Mouse (Mus musculus): Measurements from ENCODE around the gene Cerkl. TPM values are rescaled to one million over a fixed set of nuclear protein-coding genes. Genes with fewer than 3 reads are reported as not detected.

Gene Cerkl
- polyA plus RNA-seq, 1 experiment from 2014 or later: 2.9 TPM

DNA sequence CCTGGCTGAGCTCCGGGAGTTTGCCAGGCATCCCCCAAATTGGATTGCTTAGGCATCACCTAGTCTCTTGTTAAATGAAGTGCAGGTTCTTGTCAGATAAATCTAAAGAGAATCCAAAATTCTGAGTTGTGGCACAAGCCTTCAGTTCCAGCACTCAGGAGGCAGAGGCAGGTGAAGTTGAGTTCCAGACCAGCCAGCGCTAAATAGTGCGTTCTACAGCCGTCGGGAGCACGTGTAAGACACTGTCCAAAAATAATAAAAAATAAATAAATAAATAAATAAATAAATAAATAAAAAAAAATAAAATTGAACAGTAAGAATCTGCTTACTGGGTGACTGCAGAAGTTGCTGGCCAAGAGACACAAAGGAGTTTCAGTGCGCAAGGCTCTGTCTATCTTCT is 27.5 kb downstream of the Cerkl start:
- H3K4me1 ChIP-seq (replicated peaks; ENCODE audit: control insufficient read depth, insufficient read depth, low read length): 0 out of 2 replicates have a peak, but pooled peaks cover 2% of the 10 kb centered on the region
- no peak overlapping the region for H3K27ac ChIP-seq (ENCODE audit: low read depth, low read length)
- H3K9me3 ChIP-seq (ENCODE audit: control insufficient read depth, low read length): no peaks in the 10 kb centered on the region
- H3K27me3 ChIP-seq (ENCODE audit: control insufficient read depth, insufficient read depth, low read length): 0 out of 2 replicates have a peak, but pooled peaks cover 3% of the 10 kb centered on the region
- ATAC-seq (ENCODE audit: low FRiP score) (peak; percentile 44; the same call in 1 of the 2 replicates), DNase-seq (ENCODE audit: low spot score) (no peak)
- H3K4me2 ChIP-seq (replicated peaks; ENCODE audit: low read depth, low read length): peak overlapping the region; percentile 82
- WGBS: 12% methylated on average over 7 of the region's 7 CpGs
- no peaks in the 10 kb centered on the region for H3K36me3 ChIP-seq (ENCODE audit: control insufficient read depth, insufficient read depth, low read length)
- peak overlapping the region; percentile 54; the same call in 1 of the 2 replicates for H3K9ac ChIP-seq (ENCODE audit: low read depth, low read length)
- peak overlapping the region; percentile 45 for H3K4me3 ChIP-seq (ENCODE audit: low read depth, low read length)

DNA sequence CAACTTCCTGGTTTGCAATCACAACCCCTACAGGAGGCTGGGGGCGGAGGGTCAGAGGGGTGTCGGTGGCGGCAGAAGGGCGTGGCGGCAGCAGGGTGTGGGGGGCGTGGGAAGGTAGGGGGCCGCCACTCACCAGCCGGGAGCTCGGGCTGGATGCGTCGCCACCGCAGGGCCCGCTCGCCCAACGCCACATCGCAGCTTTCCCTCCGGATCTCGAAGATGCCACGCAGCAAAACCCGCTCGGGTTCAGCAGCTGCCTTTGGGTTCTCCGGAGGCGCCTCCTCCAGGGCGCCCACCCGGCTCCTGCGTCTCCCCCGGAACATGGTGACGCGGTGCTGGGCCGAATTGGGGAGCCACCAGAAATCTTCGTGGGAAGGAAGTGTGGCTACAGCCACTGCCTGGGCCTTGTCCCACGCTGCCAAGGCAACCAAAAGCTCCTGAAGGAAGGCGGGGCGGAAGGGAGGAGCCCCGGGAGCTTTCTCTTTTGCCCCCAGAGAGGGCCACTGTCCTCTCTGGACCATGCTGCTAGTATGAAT is 27.9 kb downstream of the Cerkl start:
- Histone ChIP-seq H3K36me3 (ENCODE audit: control insufficient read depth, insufficient read depth, low read length) (no peaks in the 10 kb centered on the region), H3K27me3 (ENCODE audit: control insufficient read depth, insufficient read depth, low read length) (0 out of 2 replicates have a peak, but pooled peaks cover 3% of the 10 kb centered on the region), H3K9me3 (ENCODE audit: control insufficient read depth, low read length) (no peaks in the 10 kb centered on the region), H3K4me2 (replicated peaks; ENCODE audit: low read depth, low read length) (peak overlapping the region; percentile 82), H3K27ac (ENCODE audit: low read depth, low read length) (0 out of 2 replicates have a peak overlapping the region, but pooled peaks have one; percentile 13), H3K9ac (ENCODE audit: low read depth, low read length) (peak overlapping the region; percentile 54), H3K4me3 (ENCODE audit: low read depth, low read length) (peak overlapping the region; percentile 45), H3K4me1 (replicated peaks; ENCODE audit: control insufficient read depth, insufficient read depth, low read length) (0 out of 2 replicates have a peak, but pooled peaks cover 2% of the 10 kb centered on the region)
- peak; percentile 82 for ATAC-seq (ENCODE audit: low FRiP score)
- peak; percentile 64 for DNase-seq (ENCODE audit: low spot score)
- under 1% methylated on average over 35 of the region's 35 CpGs for WGBS

DNA sequence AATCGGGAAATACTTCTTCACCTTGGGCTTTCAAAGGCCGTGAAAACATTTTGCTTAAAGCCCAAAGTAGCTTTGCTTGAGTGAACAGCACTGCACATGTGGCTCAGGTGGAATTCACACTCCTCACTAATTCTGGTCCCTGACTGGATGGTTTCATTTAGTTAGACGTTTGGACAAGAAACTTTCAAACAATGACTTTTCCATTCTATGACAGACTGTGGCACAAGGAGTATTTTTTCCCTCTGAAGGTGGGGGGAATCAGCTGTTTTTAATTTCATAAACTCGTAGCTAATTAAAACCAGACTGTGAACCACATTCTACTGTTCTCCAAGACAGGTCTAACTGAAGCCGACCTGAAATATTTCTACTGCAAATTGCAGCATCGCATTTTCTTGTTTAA is 28.6 kb downstream of the Cerkl start:
- H3K27ac ChIP-seq (ENCODE audit: low read depth, low read length): no peak overlapping the region
- H3K36me3 ChIP-seq (ENCODE audit: control insufficient read depth, insufficient read depth, low read length): no peaks in the 10 kb centered on the region
- 29% methylated on average over 6 of the region's 6 CpGs for WGBS
- DNase-seq (ENCODE audit: low spot score) (peak; percentile 39), ATAC-seq (ENCODE audit: low FRiP score) (no peak)
- H3K4me3 ChIP-seq (ENCODE audit: low read depth, low read length): no peak overlapping the region
- H3K4me2 ChIP-seq (replicated peaks; ENCODE audit: low read depth, low read length): no peak overlapping the region
- no peak overlapping the region for H3K9ac ChIP-seq (ENCODE audit: low read depth, low read length)
- H3K9me3 ChIP-seq (ENCODE audit: control insufficient read depth, low read length): no peaks in the 10 kb centered on the region
- H3K27me3 ChIP-seq (ENCODE audit: control insufficient read depth, insufficient read depth, low read length): 0 out of 2 replicates have a peak, but pooled peaks cover 3% of the 10 kb centered on the region
- H3K4me1 ChIP-seq (replicated peaks; ENCODE audit: control insufficient read depth, insufficient read depth, low read length): 0 out of 2 replicates have a peak, but pooled peaks cover 2% of the 10 kb centered on the region

DNA sequence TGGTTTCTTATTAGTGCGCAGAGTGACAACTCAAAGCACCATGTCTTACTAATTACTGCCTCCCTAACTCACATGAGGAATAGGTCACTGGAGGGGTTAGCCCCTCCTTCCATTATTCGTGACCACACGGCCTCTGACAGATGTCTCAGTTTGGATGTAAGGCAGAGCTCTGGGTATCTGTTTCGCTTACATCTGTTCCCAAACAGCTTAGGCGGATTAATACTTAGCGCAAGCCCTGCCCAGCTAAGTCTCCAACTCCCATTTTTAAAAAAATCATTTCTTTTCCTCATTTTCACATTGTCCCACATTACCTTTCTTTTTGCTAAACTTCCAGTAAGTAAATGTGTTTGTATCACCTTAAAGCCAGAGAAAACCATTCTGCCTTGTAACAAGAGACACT is 34.9 kb downstream of the Cerkl start:
- ATAC-seq (ENCODE audit: low FRiP score) (peak; percentile 65), DNase-seq (ENCODE audit: low spot score) (peak; percentile 49)
- Histone ChIP-seq H3K4me1 (replicated peaks; ENCODE audit: control insufficient read depth, insufficient read depth, low read length) (no peaks in the 10 kb centered on the region), H3K4me3 (ENCODE audit: low read depth, low read length) (no peak overlapping the region), H3K4me2 (replicated peaks; ENCODE audit: low read depth, low read length) (no peak overlapping the region), H3K27ac (ENCODE audit: low read depth, low read length) (no peak overlapping the region), H3K9ac (ENCODE audit: low read depth, low read length) (no peak overlapping the region), H3K9me3 (ENCODE audit: control insufficient read depth, low read length) (no peaks in the 10 kb centered on the region), H3K27me3 (ENCODE audit: control insufficient read depth, insufficient read depth, low read length) (no peaks in the 10 kb centered on the region), H3K36me3 (ENCODE audit: control insufficient read depth, insufficient read depth, low read length) (no peaks in the 10 kb centered on the region)
- 24% methylated on average over 6 of the region's 6 CpGs for WGBS

DNA sequence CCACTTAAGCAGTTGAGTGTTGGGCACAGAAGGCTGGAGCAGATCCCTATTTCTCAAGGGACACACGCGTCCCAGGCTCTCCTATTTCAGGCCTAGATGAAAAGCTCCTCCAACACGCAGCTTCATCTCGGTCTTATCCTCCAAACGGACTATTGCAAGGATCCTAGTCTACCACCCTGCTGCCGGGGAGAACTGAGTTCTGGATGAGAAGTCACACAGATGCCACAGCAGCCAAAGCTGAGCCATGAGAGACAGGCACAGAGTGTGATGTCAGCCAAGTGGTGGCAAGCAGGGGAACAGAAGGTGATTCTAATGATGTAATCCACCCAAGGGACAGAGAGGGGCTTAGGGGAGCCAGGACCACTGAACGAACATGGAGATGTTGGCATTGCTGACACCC is 42.1 kb downstream of the Cerkl start:
- Histone ChIP-seq H3K9me3 (ENCODE audit: control insufficient read depth, low read length) (no peaks in the 10 kb centered on the region), H3K27me3 (ENCODE audit: control insufficient read depth, insufficient read depth, low read length) (no peaks in the 10 kb centered on the region), H3K4me3 (ENCODE audit: low read depth, low read length) (no peak overlapping the region), H3K36me3 (ENCODE audit: control insufficient read depth, insufficient read depth, low read length) (no peaks in the 10 kb centered on the region), H3K4me1 (replicated peaks; ENCODE audit: control insufficient read depth, insufficient read depth, low read length) (no peaks in the 10 kb centered on the region), H3K4me2 (replicated peaks; ENCODE audit: low read depth, low read length) (no peak overlapping the region), H3K9ac (ENCODE audit: low read depth, low read length) (no peak overlapping the region), H3K27ac (ENCODE audit: low read depth, low read length) (no peak overlapping the region)
- ATAC-seq (ENCODE audit: low FRiP score) (no peak), DNase-seq (ENCODE audit: low spot score) (no peak)
- 82% methylated on average over 7 of the region's 7 CpGs for WGBS

DNA sequence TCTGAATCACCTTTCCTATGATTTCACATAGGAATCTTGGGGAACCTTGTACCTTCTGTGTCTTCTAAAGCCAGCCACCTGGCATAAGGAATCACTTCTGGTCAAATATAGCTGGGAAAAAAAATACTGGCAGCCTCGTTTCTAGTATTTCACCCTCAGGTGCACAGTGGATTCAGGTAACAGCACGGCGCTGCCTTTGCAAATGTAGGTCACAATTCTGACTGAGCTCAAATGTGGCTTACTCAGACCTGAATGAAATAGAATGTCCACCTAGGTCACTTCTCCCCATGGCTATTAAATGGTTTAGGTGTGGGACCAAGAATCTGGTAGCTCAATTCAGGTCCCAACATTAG is 45.7 kb downstream of the Cerkl start:
- ATAC-seq (ENCODE audit: low FRiP score): no peak
- WGBS: 82% methylated on average over 3 of the region's 3 CpGs

DNA sequence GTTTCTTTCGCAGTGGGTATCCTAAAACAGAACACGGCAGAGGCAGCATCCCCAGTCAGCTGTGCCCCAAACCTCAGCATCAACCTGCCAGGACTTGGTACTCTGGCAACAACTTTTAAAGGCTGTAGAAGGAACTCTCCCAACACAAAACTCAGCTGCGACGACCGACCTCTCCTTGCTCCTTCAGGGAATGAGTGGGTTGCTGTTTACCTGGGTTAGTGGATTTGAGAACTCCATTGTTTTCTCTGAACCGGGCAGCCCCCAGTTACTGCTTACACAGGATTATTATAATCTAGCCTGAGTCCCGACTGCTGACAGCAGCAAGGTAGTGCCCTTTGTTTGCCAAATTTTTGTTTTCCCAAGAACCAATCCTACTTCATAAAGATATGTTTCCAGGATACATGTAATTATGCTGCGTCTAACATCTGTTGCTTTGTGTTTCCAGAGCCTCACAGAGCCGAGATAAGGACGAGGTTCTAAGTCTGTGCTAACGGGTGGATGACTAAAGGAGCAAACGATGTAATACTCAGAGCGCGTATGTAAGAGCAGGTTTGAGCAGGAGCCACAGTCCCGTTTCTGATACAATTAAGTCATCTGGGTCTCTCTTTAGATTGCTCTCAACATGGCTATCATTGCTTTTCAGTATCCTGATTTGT is 46.2 kb downstream of the Cerkl start:
- Histone ChIP-seq H3K27ac (ENCODE audit: low read depth, low read length) (no peak overlapping the region), H3K4me2 (replicated peaks; ENCODE audit: low read depth, low read length) (no peak overlapping the region), H3K9ac (ENCODE audit: low read depth, low read length) (no peak overlapping the region), H3K4me3 (ENCODE audit: low read depth, low read length) (no peak overlapping the region), H3K27me3 (ENCODE audit: control insufficient read depth, insufficient read depth, low read length) (no peaks in the 10 kb centered on the region), H3K4me1 (replicated peaks; ENCODE audit: control insufficient read depth, insufficient read depth, low read length) (no peaks in the 10 kb centered on the region), H3K36me3 (ENCODE audit: control insufficient read depth, insufficient read depth, low read length) (no peaks in the 10 kb centered on the region), H3K9me3 (ENCODE audit: control insufficient read depth, low read length) (no peaks in the 10 kb centered on the region)
- ATAC-seq (ENCODE audit: low FRiP score) (no peak), DNase-seq (ENCODE audit: low spot score) (no peak)
- WGBS: 72% methylated on average over 15 of the region's 15 CpGs

More for the DNA sequence above, 45.7 kb downstream of the Cerkl start:
- Histone ChIP-seq H3K4me2 (replicated peaks; ENCODE audit: low read depth, low read length) (no peak overlapping the region), H3K4me1 (replicated peaks; ENCODE audit: control insufficient read depth, insufficient read depth, low read length) (no peaks in the 10 kb centered on the region), H3K36me3 (ENCODE audit: control insufficient read depth, insufficient read depth, low read length) (no peaks in the 10 kb centered on the region), H3K9ac (ENCODE audit: low read depth, low read length) (no peak overlapping the region), H3K9me3 (ENCODE audit: control insufficient read depth, low read length) (no peaks in the 10 kb centered on the region), H3K4me3 (ENCODE audit: low read depth, low read length) (no peak overlapping the region), H3K27ac (ENCODE audit: low read depth, low read length) (no peak overlapping the region), H3K27me3 (ENCODE audit: control insufficient read depth, insufficient read depth, low read length) (no peaks in the 10 kb centered on the region)
- DNase-seq (ENCODE audit: low spot score): no peak

DNA sequence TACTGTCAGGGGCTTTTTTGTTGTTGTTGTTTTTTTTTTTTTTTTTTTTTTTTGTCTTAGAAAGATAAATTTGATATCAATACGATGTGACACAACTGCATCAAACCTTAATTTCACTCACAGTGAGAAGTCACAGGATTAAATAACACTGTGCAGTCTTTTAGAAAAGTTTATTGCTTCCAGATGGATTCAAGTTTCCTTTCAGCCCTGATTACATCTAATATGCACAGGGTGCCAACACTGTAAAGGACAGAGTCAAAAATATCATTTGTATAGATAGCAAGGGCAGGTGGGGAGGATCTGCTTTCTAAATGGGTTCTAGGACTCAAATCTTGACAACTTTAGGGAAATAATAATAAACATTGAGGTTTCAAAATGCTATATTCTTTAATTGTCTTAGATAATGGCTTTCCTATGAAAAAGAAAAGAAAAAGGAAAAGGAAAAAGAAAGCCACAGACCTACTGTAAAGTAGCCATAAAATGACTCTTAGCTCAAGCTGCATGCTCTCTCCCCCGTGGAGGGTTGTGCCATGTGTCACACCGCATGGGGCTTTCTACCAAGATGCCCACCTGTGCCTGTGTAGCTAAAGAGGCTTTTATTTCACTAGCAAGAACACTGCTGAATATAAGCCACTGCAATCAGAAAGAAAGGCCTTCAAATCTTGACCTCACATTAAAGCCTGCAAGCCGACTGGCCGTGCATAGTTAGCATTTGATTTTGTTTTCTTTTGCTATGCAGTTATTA is 50.8 kb downstream of the Cerkl start:
- H3K27ac ChIP-seq (ENCODE audit: low read depth, low read length): no peak overlapping the region
- no peak overlapping the region for H3K4me3 ChIP-seq (ENCODE audit: low read depth, low read length)
- no peaks in the 10 kb centered on the region for H3K4me1 ChIP-seq (replicated peaks; ENCODE audit: control insufficient read depth, insufficient read depth, low read length)
- no peaks in the 10 kb centered on the region for H3K36me3 ChIP-seq (ENCODE audit: control insufficient read depth, insufficient read depth, low read length)
- H3K9ac ChIP-seq (ENCODE audit: low read depth, low read length): no peak overlapping the region
- H3K4me2 ChIP-seq (replicated peaks; ENCODE audit: low read depth, low read length): no peak overlapping the region
- no peak for DNase-seq (ENCODE audit: low spot score)
- ATAC-seq (ENCODE audit: low FRiP score): no peak
- no peaks in the 10 kb centered on the region for H3K9me3 ChIP-seq (ENCODE audit: control insufficient read depth, low read length)
- WGBS: 77% methylated on average over 5 of the region's 5 CpGs
- H3K27me3 ChIP-seq (ENCODE audit: control insufficient read depth, insufficient read depth, low read length): no peaks in the 10 kb centered on the region
